Mouse (Mus musculus): ENCODE measurements around the gene Vmn1r217. TPM values are rescaled to one million over a fixed set of nuclear protein-coding genes. Genes with fewer than 3 reads are reported as not detected.

Vmn1r217 gene
- polyA plus RNA-seq, 1 experiment from 2014 or later, result not detected

Other genes with a start within 250 kb of the Vmn1r217 start
- gene Vmn1r212, start 234.0 kb downstream of the Vmn1r217 start, polyA plus RNA-seq (2015; fragmentation: Nextera tagmentation; extraction: Ambion mirVana), result not detected in 2 replicates
- gene Vmn1r213, start 110.6 kb downstream of the Vmn1r217 start, polyA plus RNA-seq (2015; fragmentation: Nextera tagmentation; extraction: Ambion mirVana), result not detected in 2 replicates
- not detected in 2 replicates for gene Vmn1r214, start 87.8 kb downstream of the Vmn1r217 start, polyA plus RNA-seq (2015; fragmentation: Nextera tagmentation; extraction: Ambion mirVana)
- not detected in 2 replicates for gene Vmn1r215, start 50.2 kb downstream of the Vmn1r217 start, polyA plus RNA-seq (2015; fragmentation: Nextera tagmentation; extraction: Ambion mirVana)
- not detected in 2 replicates for gene Vmn1r218, start 14.9 kb upstream of the Vmn1r217 start, polyA plus RNA-seq (2015; fragmentation: Nextera tagmentation; extraction: Ambion mirVana)
- not detected in 2 replicates for gene Vmn1r219, start 41.1 kb upstream of the Vmn1r217 start, polyA plus RNA-seq (2015; fragmentation: Nextera tagmentation; extraction: Ambion mirVana)
- gene Vmn1r220, start 69.7 kb upstream of the Vmn1r217 start, polyA plus RNA-seq (2015; fragmentation: Nextera tagmentation; extraction: Ambion mirVana), result not detected in 2 replicates
- not detected in 2 replicates for gene Vmn1r221, start 95.9 kb upstream of the Vmn1r217 start, polyA plus RNA-seq (2015; fragmentation: Nextera tagmentation; extraction: Ambion mirVana)
- not detected in 2 replicates for gene Vmn1r222, start 117.7 kb upstream of the Vmn1r217 start, polyA plus RNA-seq (2015; fragmentation: Nextera tagmentation; extraction: Ambion mirVana)
- not detected in 2 replicates for gene Vmn1r223, start 128.9 kb upstream of the Vmn1r217 start, polyA plus RNA-seq (2015; fragmentation: Nextera tagmentation; extraction: Ambion mirVana)

All from limb, embryonic 13.5 days (tissue).